Mouse (Mus musculus): ENCODE results near the gene Capn15.

DNA sequence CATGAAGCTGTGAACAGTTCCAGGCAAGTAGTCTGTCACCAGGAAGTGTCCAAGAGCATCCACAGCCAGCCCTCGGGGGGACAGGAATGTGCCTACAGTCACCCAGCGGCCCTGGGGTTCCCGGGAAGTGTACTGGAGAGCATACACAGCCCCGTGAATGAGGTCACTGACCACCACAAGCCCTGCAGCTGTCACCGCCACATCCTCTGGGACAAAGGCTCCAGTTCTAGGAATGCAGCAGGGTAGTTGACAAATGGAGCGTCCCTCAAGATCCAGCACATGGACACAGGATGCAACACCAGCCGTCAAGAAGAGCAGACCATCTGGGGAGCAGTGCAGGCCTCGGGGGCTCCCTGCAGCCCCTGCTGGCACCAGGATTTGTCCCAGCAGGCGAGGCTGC, 41.8 kb downstream of the Capn15 start:
- TF ChIP-seq ZC3H11A (IDR thresholded peaks at IDR 0.05; ENCODE audit: low read depth, low read length) (no peak), USF2 (conservative IDR thresholded peaks at IDR 0.05; ENCODE audit: low read depth, low read length) (no peak), ELF1 (IDR thresholded peaks at IDR 0.05; ENCODE audit: low read depth, low read length) (no peak), SMC3 (IDR thresholded peaks at IDR 0.05; ENCODE audit: low read depth, low read length) (no peak), CTCF (conservative IDR thresholded peaks at IDR 0.05 in 1 of 2, IDR thresholded peaks at IDR 0.05 in 1 of 2; ENCODE audit: low read depth in 2 of 2, low read length in 2 of 2) (no peak), POLR2A (IDR thresholded peaks at IDR 0.05; ENCODE audit: low read depth, low read length) (no peak)

Data from CH12.LX (cell line).